Mouse (Mus musculus) left cerebral cortex, postnatal 10 days (tissue): ENCODE data around the gene Wdtc1. TPM values are rescaled to one million over a fixed set of nuclear protein-coding genes. Genes with fewer than 3 reads are reported as not detected.

Source experiments
- microRNA-seq: library from miRNA; unstranded; fragments of <30 nt; microRNA quantifications from one replicate; pipeline ENCODE4 v1.2.0, GENCODE M21; 2022
- total RNA-seq, 2 experiments: library from RNA; stranded (reverse); gene quantifications; 2 replicates each; pipeline ENCODE4 v1.2.3; 2021

Wdtc1 gene
- total RNA-seq, 2 experiments from 2014 or later: 48.7 to 49.0 TPM

Small RNAs within 50 kb of the gene (microRNA-seq; reads per million reads assigned to microRNA genes)
- 7.2 reads per million, percentile 25 among the genes with 10 or more reads in this experiment for gene Mir5122

Other genes starting within 250 kb of the Wdtc1 start
- gene Wasf2, start 223.0 kb downstream of the Wdtc1 start, total RNA-seq: 10 to 100 TPM; 23.9 to 38.5 TPM
- 1 to 10 TPM; 1.3 to 1.5 TPM for gene Cd164l2, start 141.3 kb downstream of the Wdtc1 start, total RNA-seq
- 1 to 10 TPM; 5.1 to 5.2 TPM for gene Gpr3, start 140.9 kb downstream of the Wdtc1 start, total RNA-seq
- 1 to 10 TPM; 1.3 to 4.8 TPM for gene Map3k6, start 112.7 kb downstream of the Wdtc1 start, total RNA-seq
- gene Sytl1, start 90.4 kb downstream of the Wdtc1 start, total RNA-seq: under 1 TPM; 0.58 to 0.59 TPM
- gene Tmem222, start 75.7 kb downstream of the Wdtc1 start, total RNA-seq: 10 to 100 TPM; 82.1 to 82.4 TPM
- 10 to 100 TPM; 37.3 to 40.9 TPM for gene Slc9a1, start 16.2 kb upstream of the Wdtc1 start, total RNA-seq
- gene Tent5b, start 126.7 kb upstream of the Wdtc1 start, total RNA-seq: not detected
- gene Trnp1, start 145.1 kb upstream of the Wdtc1 start, total RNA-seq: 100 to 1,000 TPM; 114 to 119 TPM
- gene Kdf1, start 165.5 kb upstream of the Wdtc1 start, total RNA-seq: under 1 TPM in 1 of 2 experiments, not detected in 1; 0.47 TPM
- 100 to 1,000 TPM; 106 to 120 TPM for gene Nudc, start 192.5 kb upstream of the Wdtc1 start, total RNA-seq
- not detected for gene Nr0b2, start 199.9 kb upstream of the Wdtc1 start, total RNA-seq
- gene Gpatch3, start 221.3 kb upstream of the Wdtc1 start, total RNA-seq: 1 to 10 TPM; 6.7 TPM
- 10 to 100 TPM; 10.3 to 11.2 TPM for gene Gpn2, start 230.9 kb upstream of the Wdtc1 start, total RNA-seq
- 1 to 10 TPM; 1.4 to 1.7 TPM for gene Sfn, start 248.7 kb upstream of the Wdtc1 start, total RNA-seq